In the genomic region with DNA sequence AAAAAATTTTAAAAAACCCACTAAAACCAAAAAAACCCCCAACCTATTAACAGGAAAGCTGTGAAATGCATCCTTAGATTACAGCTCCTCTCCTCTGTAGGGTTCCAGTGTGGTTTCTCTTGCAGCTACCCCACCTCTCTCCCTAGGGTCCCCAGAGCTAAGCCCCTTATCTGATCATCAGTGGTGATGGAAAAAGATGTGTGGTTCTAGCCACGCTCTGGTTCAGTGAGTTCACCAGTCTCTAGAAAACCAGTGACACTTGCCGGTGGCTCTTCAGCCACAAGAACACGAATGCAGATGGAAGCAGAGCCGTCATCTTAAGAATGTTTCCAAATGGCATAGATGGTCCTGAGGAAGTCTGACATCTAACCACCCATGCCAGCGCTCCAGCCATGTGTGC, we compare ENCODE assay signal across 19 mouse cellular contexts.
DNase-seq lines count a peak whose midpoint lies in the region; ATAC-seq lines count a peak whose summit lies in the region.
"Had no signal": no experiment of that assay in that cellular context is flagged by ENCODE, and none has a peak within 500 bp of the region (broad histone marks: within the 10 kb centered on the region; RNA-seq: fewer than 3 reads in every experiment).

No protein-coding gene starts in this region.

- DNase-seq in heart, embryonic 10.5 days (ENCODE audit: low spot score) = no peak
- DNase-seq in heart, postnatal 14 days = no peak
- no peak for DNase-seq in heart, adult 9 months (ENCODE audit: low spot score in 2 of 2)
- peak; percentile 34 for DNase-seq in thymus, postnatal 0 days (ENCODE audit: low spot score)
- no peak for DNase-seq in thymus, adult 18-20 months
- DNase-seq in spleen, adult 12 weeks (ENCODE audit: low spot score) = no peak
- DNase-seq: adrenal gland, postnatal 10 days; cerebellum, adult 11 months; cerebellum, adult 9-10 months; cerebellum, postnatal 36 days; kidney, adult 8-10 months had no signal

- H3K36me3 ChIP-seq in heart, embryonic 10.5 days = no peaks in the 10 kb centered on the region
- no peaks in the 10 kb centered on the region for H3K36me3 ChIP-seq in heart, embryonic 14.5 days (ENCODE audit: control insufficient read depth, insufficient read depth, low read length)
- H3K36me3 ChIP-seq: embryonic facial prominence, embryonic 13.5 days; forebrain, embryonic 12.5 days; hindbrain, embryonic 12.5 days had no signal

- H3K9ac ChIP-seq in heart, embryonic 14.5 days (ENCODE audit: low read length) = no peak overlapping the region
- H3K9ac ChIP-seq: embryonic facial prominence, embryonic 13.5 days; forebrain, embryonic 12.5 days; hindbrain, embryonic 12.5 days had no signal

- ATAC-seq in heart, embryonic 14.5 days (ENCODE audit: insufficient number of reproducible peaks, insufficient read depth, low FRiP score, low read depth) = no peak
- ATAC-seq: forebrain, embryonic 16.5 days; hindbrain, embryonic 16.5 days; inflammation-experienced regulatory T-cells, adult 6 months; intestine, postnatal 0 days had no signal

- H3K4me1 ChIP-seq in heart, embryonic 10.5 days = peaks cover 53% of the 10 kb centered on the region
- peaks cover 27 to 32% of the 10 kb centered on the region in 2 experiments for H3K4me1 ChIP-seq in heart, embryonic 14.5 days (ENCODE audit: control insufficient read depth in 2 of 2, insufficient read depth in 2 of 2, low read length in 2 of 2)
- H3K4me1 ChIP-seq: forebrain, embryonic 12.5 days; hindbrain, embryonic 12.5 days had no signal

- intact Hi-C loops in heart, postnatal 14 days (cut with DNase I) = loop anchor here (5.0 kb wide), 1 partner anchor 52 kb away; no protein-coding TSS in a partner anchor

- no peaks in the 10 kb centered on the region for H3K27me3 ChIP-seq in heart, embryonic 10.5 days (ENCODE audit: insufficient read depth, poor library complexity, severe bottlenecking)
- H3K27me3 ChIP-seq in heart, embryonic 14.5 days (ENCODE audit: control insufficient read depth, insufficient read depth, low read length) = no peaks in the 10 kb centered on the region
- H3K27me3 ChIP-seq: embryonic facial prominence, embryonic 13.5 days; forebrain, embryonic 12.5 days; hindbrain, embryonic 12.5 days had no signal

- 84% methylated on average over 5 of the region's 5 CpGs for WGBS in heart, embryonic 10.5 days
- 80% methylated on average over 5 of the region's 5 CpGs for WGBS in heart, embryonic 14.5 days

- H3K27ac ChIP-seq in heart, embryonic 10.5 days = peak overlapping the region; percentile 82
- H3K27ac ChIP-seq in heart, embryonic 14.5 days (replicated peaks in 1 of 2; ENCODE audit: control insufficient read depth in 1 of 2, insufficient read depth in 1 of 2, low read depth in 2 of 2, low read length in 2 of 2) = peak overlapping the region; percentile 94 to 95
- H3K27ac ChIP-seq: embryonic facial prominence, embryonic 13.5 days; forebrain, embryonic 12.5 days; hindbrain, embryonic 12.5 days had no signal

- no peaks in the 10 kb centered on the region for H3K9me3 ChIP-seq in heart, embryonic 10.5 days
- H3K9me3 ChIP-seq in heart, embryonic 14.5 days (ENCODE audit: control insufficient read depth, low read length) = no peaks in the 10 kb centered on the region
- H3K9me3 ChIP-seq: embryonic facial prominence, embryonic 13.5 days; forebrain, embryonic 12.5 days; hindbrain, embryonic 12.5 days had no signal

- no peak overlapping the region for H3K4me2 ChIP-seq in heart, embryonic 14.5 days (ENCODE audit: low read length)
- H3K4me2 ChIP-seq: embryonic facial prominence, embryonic 13.5 days; forebrain, embryonic 12.5 days; hindbrain, embryonic 12.5 days had no signal

- H3K4me3 ChIP-seq in heart, embryonic 10.5 days = no peak overlapping the region
- no peak overlapping the region for H3K4me3 ChIP-seq in heart, embryonic 14.5 days (ENCODE audit: control insufficient read depth in 1 of 2, insufficient read depth in 1 of 2, low read depth in 1 of 2, low read length in 2 of 2)
- H3K4me3 ChIP-seq: embryonic facial prominence, embryonic 13.5 days; forebrain, embryonic 12.5 days; hindbrain, embryonic 12.5 days had no signal
